1 mouse cellular context compared by ENCODE assay signal in the genomic region with DNA sequence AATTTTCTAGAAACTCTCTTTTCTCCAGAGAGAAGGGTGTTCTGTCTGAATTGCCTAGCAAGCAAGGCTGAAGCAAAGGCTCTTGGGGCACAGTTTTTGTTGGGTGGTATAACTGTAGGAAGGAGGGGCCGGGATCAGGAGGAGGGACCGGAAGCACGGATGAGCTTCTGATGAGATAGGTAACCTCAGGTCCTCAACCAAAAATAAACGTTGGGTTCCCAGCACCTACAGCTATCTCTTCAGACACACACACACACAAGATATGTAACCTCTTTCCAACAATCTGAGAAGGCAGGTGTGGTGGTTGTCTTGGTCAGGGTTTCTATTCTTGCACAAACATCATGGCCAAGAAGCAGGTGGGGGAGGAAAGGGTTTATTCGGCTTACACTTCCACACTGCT.
TF ChIP-seq lines count a peak whose summit lies in the region.

No protein-coding gene starts in this region.

TF ChIP-seq in MEL, 35 proteins besides CTCF, POLR2A, EP300 and RAD21 (continued from another document):
- TF ChIP-seq MXI1 (IDR thresholded peaks at IDR 0.05; ENCODE audit: low read depth, low read length) (no peak; the same call in 1 of the 2 replicates), TCF12 (IDR thresholded peaks at IDR 0.05; ENCODE audit: low read depth, low read length) (peak; percentile 96), GABPA (IDR thresholded peaks at IDR 0.05; ENCODE audit: low read depth, low read length) (no peak), USF1 (IDR thresholded peaks at IDR 0.05; ENCODE audit: low read depth, low read length) (no peak), KAT2A (conservative IDR thresholded peaks at IDR 0.05; ENCODE audit: low read depth, low read length) (no peak), ZMIZ1 (IDR thresholded peaks at IDR 0.05; ENCODE audit: low read depth, low read length) (no peak), TBP (IDR thresholded peaks at IDR 0.05; ENCODE audit: low read depth, low read length) (peak; percentile 75), MAZ (IDR thresholded peaks at IDR 0.05; ENCODE audit: low read depth, low read length) (0 out of 2 replicates have a peak, but pooled peaks have one; percentile 50), MAFK (IDR thresholded peaks at IDR 0.05; ENCODE audit: borderline replicate concordance, low read depth, low read length) (peak; percentile 58; the same call in 1 of the 2 replicates), JUND (IDR thresholded peaks at IDR 0.05; ENCODE audit: low read depth, low read length) (no peak), POLR2AphosphoS2 (IDR thresholded peaks at IDR 0.05; ENCODE audit: low read length) (no peak; the same call in 1 of the 2 replicates), UBTF (IDR thresholded peaks at IDR 0.05; ENCODE audit: borderline replicate concordance, insufficient read depth, low read depth, low read length) (0 out of 2 replicates have a peak, but pooled peaks have one; percentile 11), ETS1 (IDR thresholded peaks at IDR 0.05; ENCODE audit: low read depth, low read length) (peak; percentile 95), CHD2 (IDR thresholded peaks at IDR 0.05; ENCODE audit: low read length) (no peak), SMC3 (IDR thresholded peaks at IDR 0.05; ENCODE audit: low read depth, low read length) (no peak), MEF2A (IDR thresholded peaks at IDR 0.05; ENCODE audit: extremely low read depth, insufficient replicate concordance, low read depth, low read length, poor library complexity, severe bottlenecking) (peak; percentile 96), GATA1 (IDR thresholded peaks at IDR 0.05; ENCODE audit: low read depth, low read length) (peak; percentile 94), ZC3H11A (IDR thresholded peaks at IDR 0.05; ENCODE audit: low read depth, low read length) (no peak), ZNF384 (IDR thresholded peaks at IDR 0.05; ENCODE audit: low read depth, low read length) (peak; percentile 26; the same call in 1 of the 2 replicates), MAX (IDR thresholded peaks at IDR 0.05; ENCODE audit: low read length) (no peak; the same call in 1 of the 2 replicates), HCFC1 (IDR thresholded peaks at IDR 0.05; ENCODE audit: low read depth, low read length) (peak; percentile 63; the same call in 1 of the 2 replicates), NRF1 (IDR thresholded peaks at IDR 0.05; ENCODE audit: insufficient read depth, low read depth, low read length, poor library complexity, severe bottlenecking) (no peak), USF2 (IDR thresholded peaks at IDR 0.05; ENCODE audit: borderline replicate concordance in 1 of 2, insufficient read depth in 1 of 2, low read depth in 1 of 2, low read length in 2 of 2) (no peak), RCOR1 (IDR thresholded peaks at IDR 0.05; ENCODE audit: low read depth, low read length) (peak; percentile 96), CHD1 (IDR thresholded peaks at IDR 0.05; ENCODE audit: low read depth, low read length) (no peak), NELFE (IDR thresholded peaks at IDR 0.05; ENCODE audit: low read depth, low read length) (peak; percentile 17; the same call in 1 of the 2 replicates), BHLHE40 (IDR thresholded peaks at IDR 0.05; ENCODE audit: borderline replicate concordance, low read depth, low read length) (peak; percentile 59; the same call in 1 of the 2 replicates)
